Mouse (Mus musculus) bone marrow, adult 2 months (tissue): ENCODE data around the gene Txnrd2. TPM values are rescaled to one million over a fixed set of nuclear protein-coding genes. Genes with fewer than 3 reads are reported as not detected.

ENCODE experiments used
- H3K27ac ChIP-seq: fragments of 200-500 bp; 2 replicates; pipeline ENCODE4 v1.5.1; 2012; ENCODE audit warnings: low read depth, mild to moderate bottlenecking, control low read depth, inconsistent platforms, low read length; ENCODE audit not compliant: control insufficient read depth, poor library complexity, insufficient read depth
- H3K4me1 ChIP-seq: fragments of 200-500 bp; 2 replicates; pipeline ENCODE4 v1.6.1; 2011; ENCODE audit warnings: low read length; ENCODE audit not compliant: control insufficient read depth, insufficient read depth
- H3K4me3 ChIP-seq: fragments of 200-500 bp; replicated peaks from 2 replicates; pipeline ENCODE3; 2011; ENCODE audit warnings: mild to moderate bottlenecking, low read depth, low read length, control low read depth; ENCODE audit not compliant: control insufficient read depth
- CTCF ChIP-seq: fragments of 200-500 bp; IDR thresholded peaks from 2 replicates; pipeline ENCODE4 v1.5.1; 2011; ENCODE audit warnings: low read length, control low read depth; ENCODE audit not compliant: control insufficient read depth, insufficient read depth
- POLR2A ChIP-seq: fragments of 200-500 bp; IDR thresholded peaks from 2 replicates; pipeline ENCODE4 v1.6.1; 2011; ENCODE audit warnings: low read depth, mild to moderate bottlenecking, control low read depth, low read length, borderline replicate concordance; ENCODE audit not compliant: control insufficient read depth
- WGBS: fragments of 180-500 bp; shearing (Covaris S2); methylation state at CpG from one replicate; pipeline ENCODE4 v1.1.7; 2018; 5-methylcytosine and 5-hydroxymethylcytosine counted together
- polyA plus RNA-seq: library from polyadenylated mRNA; stranded (reverse); fragments of >200 nt; gene quantifications from 2 replicates; pipeline ENCODE4 v1.2.4, GENCODE M21; 2011; ENCODE audit warnings: low replicate concordance; ENCODE audit not compliant: missing spikeins, insufficient read depth, insufficient read length

Gene Txnrd2
- polyA plus RNA-seq, 1 experiment, result 66.6 TPM

DNA sequence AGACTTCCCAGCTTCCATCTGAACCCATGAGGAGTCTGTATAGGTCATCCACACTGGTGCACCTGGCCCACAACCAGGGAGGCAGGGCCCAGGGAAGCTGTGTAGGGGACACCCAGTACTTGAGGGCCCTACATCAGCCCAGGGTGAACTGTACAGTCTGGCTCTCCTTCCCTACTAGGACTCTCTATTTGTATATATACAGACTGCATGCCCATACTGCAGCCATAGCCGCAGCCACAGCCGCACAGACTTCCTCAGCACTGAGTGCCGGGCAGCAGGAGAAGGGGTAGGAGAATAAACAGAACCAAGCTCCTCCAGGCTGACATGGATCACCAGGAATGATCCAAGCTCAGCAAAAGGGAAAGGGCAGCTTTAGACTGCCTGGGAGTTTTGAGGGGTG lies 34.6 kb downstream of the Txnrd2 start:
- no peak overlapping the region for H3K27ac ChIP-seq
- H3K4me1 ChIP-seq, result peaks cover 1% of the 10 kb centered on the region; the same call in 1 of the 2 replicates
- TF ChIP-seq POLR2A (no peak), CTCF (no peak)
- no peak overlapping the region for H3K4me3 ChIP-seq
- 96% methylated on average over 3 of the region's 3 CpGs for WGBS

DNA sequence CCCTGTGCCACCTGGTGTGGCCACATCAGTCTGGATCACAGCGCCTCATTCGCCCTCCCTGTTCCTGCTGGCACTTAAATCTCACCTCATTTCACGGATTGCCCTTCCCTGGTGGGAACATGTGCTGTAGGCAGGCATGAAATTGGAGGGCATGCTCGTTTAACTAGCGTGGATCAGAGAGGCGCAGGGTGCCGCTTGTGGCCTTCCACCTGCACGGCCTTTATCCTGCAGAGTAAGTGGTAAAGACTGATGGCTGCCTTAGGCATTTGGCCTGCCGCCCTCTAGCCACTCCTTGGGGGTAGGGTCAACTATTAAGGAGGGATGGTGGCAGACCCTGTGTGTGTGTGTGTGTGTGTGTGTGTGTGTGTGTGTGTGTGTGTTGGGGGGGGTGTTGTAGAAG lies 35.8 kb downstream of the Txnrd2 start:
- H3K4me1 ChIP-seq, result peaks cover 1% of the 10 kb centered on the region; the same call in 1 of the 2 replicates
- WGBS, result 90% methylated on average over 9 of the region's 9 CpGs
- no peak overlapping the region for H3K27ac ChIP-seq
- no peak overlapping the region for H3K4me3 ChIP-seq
- TF ChIP-seq POLR2A (no peak), CTCF (no peak)

DNA sequence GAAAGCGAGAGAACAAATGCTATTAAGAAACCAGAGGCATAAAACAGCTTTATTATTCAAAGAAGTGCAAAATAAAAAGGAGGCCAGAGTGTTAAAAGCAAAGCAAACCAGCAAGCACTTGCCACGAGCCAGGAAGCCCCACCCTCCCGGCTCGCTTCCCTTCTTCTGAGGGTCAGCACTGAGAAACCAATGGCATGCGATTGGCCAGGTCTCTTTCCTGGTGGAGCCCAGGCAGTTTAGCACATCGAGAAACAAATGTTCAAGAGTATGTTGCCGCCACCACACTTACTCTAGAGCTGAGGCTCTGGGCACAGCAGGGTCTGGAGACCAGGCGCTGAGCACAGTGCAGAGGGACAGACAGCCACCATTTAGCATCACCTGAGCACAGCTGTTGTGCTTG lies 36.4 kb downstream of the Txnrd2 start:
- no peak for TF ChIP-seq POLR2A
- TF ChIP-seq CTCF, result no peak
- no peak overlapping the region for H3K27ac ChIP-seq
- H3K4me1 ChIP-seq, result peaks cover 1% of the 10 kb centered on the region; the same call in 1 of the 2 replicates
- 58% methylated on average over 8 of the region's 8 CpGs for WGBS
- H3K4me3 ChIP-seq, result no peak overlapping the region

DNA sequence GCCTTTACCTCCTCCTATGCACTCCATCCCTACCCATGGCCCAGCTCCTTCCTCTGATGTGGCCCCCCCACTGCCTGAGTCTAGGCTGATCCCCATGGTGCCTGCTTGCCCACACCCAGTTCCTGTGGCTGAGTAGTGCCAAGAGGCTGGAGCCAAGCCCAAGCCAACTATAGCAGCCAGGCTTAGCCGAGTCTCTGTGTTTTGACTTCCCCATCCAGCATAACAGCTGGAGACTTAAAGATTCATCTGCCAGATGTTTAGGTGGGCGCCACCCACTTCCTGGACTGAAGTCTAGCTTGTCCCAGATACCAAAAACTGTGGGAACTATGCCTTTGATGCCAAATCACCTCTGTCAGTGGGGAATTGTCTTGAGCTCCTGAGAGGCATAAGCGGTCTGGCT lies 38.1 kb downstream of the Txnrd2 start:
- Histone ChIP-seq H3K4me1 (peaks cover 1% of the 10 kb centered on the region; the same call in 1 of the 2 replicates), H3K27ac (no peak overlapping the region), H3K4me3 (no peak overlapping the region)
- 52% methylated on average over 3 of the region's 3 CpGs for WGBS
- no peak for TF ChIP-seq POLR2A
- no peak for TF ChIP-seq CTCF

GRCm38 (mm10) chr16:18470829-18471228 lies 44.6 kb downstream of the Txnrd2 start:
- H3K4me1 ChIP-seq, result no peaks in the 10 kb centered on the region
- TF ChIP-seq POLR2A, result no peak
- no peak for TF ChIP-seq CTCF
- H3K4me3 ChIP-seq, result no peak overlapping the region
- H3K27ac ChIP-seq, result no peak overlapping the region
- WGBS, result 70% methylated on average over 1 of the region's 1 CpGs

GRCm38 (mm10) chr16:18471381-18471955 lies 45.3 kb downstream of the Txnrd2 start:
- Histone ChIP-seq H3K27ac (no peak overlapping the region), H3K4me3 (no peak overlapping the region), H3K4me1 (no peaks in the 10 kb centered on the region)
- WGBS, result 92% methylated on average over 11 of the region's 11 CpGs
- no peak for TF ChIP-seq CTCF
- TF ChIP-seq POLR2A, result no peak

GRCm38 (mm10) chr16:18471976-18472375 lies 45.8 kb downstream of the Txnrd2 start:
- 92% methylated on average over 6 of the region's 6 CpGs for WGBS
- no peak for TF ChIP-seq CTCF
- no peak for TF ChIP-seq POLR2A
- H3K27ac ChIP-seq, result no peak overlapping the region
- no peak overlapping the region for H3K4me3 ChIP-seq
- H3K4me1 ChIP-seq, result no peaks in the 10 kb centered on the region

DNA sequence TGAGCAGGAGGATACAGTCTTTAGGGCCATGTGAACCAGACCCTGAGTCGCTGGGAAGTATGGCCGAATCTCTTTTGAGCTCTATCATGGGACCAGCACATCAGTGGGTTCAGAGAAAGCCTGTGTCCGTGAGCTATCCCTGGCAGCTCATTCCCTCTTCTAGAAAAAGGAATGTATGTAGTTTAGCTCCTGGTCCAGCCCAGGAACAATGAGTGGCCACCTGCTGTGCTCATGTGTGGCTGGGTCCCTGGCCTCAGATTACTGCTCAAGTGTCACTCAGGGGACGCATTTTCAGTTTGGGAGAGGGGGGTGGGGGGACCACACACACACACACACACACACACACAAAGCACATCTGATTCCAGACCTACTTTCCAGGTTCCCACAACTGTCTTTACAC lies 46.2 kb downstream of the Txnrd2 start:
- no peak overlapping the region for H3K4me3 ChIP-seq
- TF ChIP-seq POLR2A (no peak), CTCF (no peak)
- H3K27ac ChIP-seq, result no peak overlapping the region
- H3K4me1 ChIP-seq, result no peaks in the 10 kb centered on the region
- 95% methylated on average over 4 of the region's 4 CpGs for WGBS

DNA sequence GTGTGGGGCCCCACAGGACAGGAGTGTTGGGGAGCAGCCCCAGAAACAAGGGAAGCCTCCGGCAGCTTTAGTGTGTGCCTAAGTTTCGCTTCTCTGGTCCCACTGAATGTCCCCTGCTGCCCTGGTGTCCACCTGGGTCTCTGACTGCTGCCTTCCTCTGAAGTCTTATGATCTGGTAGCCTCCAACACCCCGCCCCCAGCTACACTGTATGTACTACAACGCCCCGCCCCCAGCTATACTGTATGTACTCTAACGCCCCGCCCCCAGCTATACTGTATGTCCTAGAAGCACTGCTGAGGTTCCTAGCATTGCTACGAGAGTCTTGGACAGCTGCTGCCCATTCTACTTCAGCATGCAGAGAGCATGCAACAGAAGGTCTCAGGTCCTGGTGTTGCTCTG lies 46.8 kb downstream of the Txnrd2 start:
- WGBS, result 93% methylated on average over 8 of the region's 8 CpGs
- H3K4me1 ChIP-seq, result no peaks in the 10 kb centered on the region
- no peak overlapping the region for H3K27ac ChIP-seq
- no peak overlapping the region for H3K4me3 ChIP-seq
- TF ChIP-seq CTCF, result no peak
- TF ChIP-seq POLR2A, result no peak
